Mouse (Mus musculus) inflammation-experienced regulatory T-cells, adult 6 months (primary cell): ENCODE data around the gene Axin1. TPM values are rescaled to one million over a fixed set of nuclear protein-coding genes. Genes with fewer than 3 reads are reported as not detected.
A peak's percentile ranks its signal among the peaks of the same experiment; 100 is the strongest.
"Not testable (repeated sequence)": the region's sequence is repeated elsewhere in the genome, so short reads cannot be mapped to it uniquely, and the experiment has no call there.

ENCODE experiments used
- ATAC-seq: one replicate; pipeline ENCODE4 v1.8.0; 2017
- polyA plus RNA-seq, 3 experiments: library from polyadenylated mRNA; unstranded; fragments of 100-300 nt; shearing (Covaris generic); gene quantifications; one replicate each; pipeline ENCODE4 v1.2.1; 2017

The Axin1 gene
- 10 to 100 TPM; 10.3 to 11.0 (median 10.9) TPM for polyA plus RNA-seq

- ATAC-seq, result peak; percentile 97
Observed at GRCm38 (mm10) chr17:26138239-26138836, at the start of gene Axin1. Gene Axin1 (plus strand): TSS chr17:26138688.

DNA sequence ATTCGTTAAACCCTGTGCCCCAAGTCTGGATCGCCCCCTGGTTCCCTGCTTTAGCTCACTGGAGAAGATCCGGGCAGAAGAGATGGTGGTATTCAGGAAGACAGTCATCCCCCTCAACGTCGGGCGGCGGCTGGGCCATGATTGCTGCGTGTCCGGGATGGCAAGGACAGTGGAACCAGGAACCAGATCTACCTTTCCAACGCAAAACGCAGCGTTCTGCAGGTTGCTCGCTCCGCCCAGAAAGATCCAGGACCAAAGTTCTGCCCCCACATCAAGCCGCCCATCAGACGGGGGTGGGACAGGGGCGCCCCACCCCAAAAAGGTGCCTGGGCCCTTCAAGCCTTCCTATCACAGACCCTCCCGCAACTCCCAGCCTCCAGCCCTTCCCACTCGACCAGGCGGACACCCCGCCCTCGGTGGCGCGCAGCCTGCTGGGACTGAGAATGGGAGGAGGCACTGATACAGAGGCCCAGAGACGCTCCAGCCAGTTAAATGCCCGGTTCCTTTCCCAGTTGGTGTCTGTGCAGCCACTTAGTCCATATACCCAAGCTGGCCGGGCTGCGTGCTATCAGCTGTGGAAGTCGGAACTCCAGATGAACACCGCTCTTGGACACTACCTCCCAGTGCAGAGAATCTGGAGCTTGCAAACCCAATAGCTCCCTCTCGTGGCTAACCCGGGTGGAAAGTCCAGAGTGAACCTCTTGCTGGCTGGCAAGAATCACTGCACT, 48.4 kb upstream of the Axin1 start, which contains the start of gene Decr2:
Decr2 (minus strand) TSS at position 433 of the 728 bp plus-strand sequence.
- peak; percentile 67 for ATAC-seq

GRCm38 (mm10) chr17:26094531-26095110, 43.9 kb upstream of the Axin1 start:
- ATAC-seq, result no peak

GRCm38 (mm10) chr17:26095121-26095740, 43.3 kb upstream of the Axin1 start, which contains the start of gene Nme4:
Gene Nme4 (minus strand): TSS chr17:26095602.
- no peak for ATAC-seq

- no peak for ATAC-seq
Observed at GRCm38 (mm10) chr17:26098461-26098860, 40.0 kb upstream of the Axin1 start.

DNA sequence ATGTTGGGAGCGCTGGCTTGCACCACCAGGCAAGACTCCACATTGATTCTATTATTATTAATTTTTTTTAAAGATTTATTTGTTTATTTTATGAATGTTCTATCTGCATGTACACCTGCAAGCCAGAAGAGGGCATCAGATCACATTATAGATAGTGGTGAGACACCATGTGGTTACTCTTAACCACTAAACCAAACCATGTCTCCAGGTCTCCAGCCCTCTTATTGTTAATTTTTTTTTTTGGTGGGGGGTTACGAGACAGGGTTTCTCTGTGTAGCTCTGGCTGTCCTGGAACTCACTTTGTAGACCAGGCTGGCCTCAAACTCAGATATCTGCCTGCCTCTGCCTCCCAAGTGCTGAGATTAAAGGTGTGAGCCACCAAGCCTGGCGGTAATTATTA, 39.2 kb upstream of the Axin1 start:
- ATAC-seq, result not testable (repeated sequence)

DNA sequence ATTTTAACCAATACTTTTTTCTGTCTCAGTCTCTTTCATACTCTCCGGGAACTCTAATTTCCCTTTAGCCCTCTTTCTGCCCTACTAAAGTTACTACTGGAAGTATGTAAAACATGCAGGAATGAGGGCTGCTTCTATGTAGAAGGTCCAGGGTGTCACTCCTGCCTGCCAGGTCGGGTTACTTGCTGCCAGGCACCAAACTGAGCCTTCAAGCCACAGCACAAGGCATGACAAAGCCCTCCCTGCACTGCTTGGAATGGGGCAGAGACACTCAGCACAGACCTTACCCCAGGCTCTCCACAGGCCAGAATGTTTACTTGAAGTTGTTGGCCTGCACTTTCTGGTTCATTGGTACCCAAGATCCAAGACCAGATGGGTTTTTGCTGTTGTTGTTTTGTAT, 38.3 kb upstream of the Axin1 start:
- no peak for ATAC-seq

- no peak for ATAC-seq
Observed at GRCm38 (mm10) chr17:26101478-26101877, 37.0 kb upstream of the Axin1 start.

DNA sequence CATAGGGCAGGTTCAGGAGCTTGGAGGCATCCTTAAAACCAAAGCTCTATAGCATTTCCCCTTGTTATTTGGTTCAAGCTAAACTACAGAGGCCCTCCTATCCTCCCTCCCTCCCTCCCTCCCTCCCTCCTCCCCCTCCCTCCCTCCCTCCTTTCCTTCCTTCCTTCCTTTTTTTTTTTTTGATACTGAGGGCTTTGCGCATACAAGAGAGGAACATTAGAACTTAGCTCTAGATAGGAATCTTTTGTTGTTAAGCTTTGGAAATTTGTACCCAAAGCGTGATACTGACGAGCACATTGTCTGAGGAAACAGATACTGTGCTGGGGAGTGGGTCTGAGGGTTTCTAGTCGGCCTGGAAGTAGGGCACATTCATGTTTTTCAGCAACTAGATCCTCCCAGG, 32.9 kb upstream of the Axin1 start:
- ATAC-seq, result no peak

GRCm38 (mm10) chr17:26110156-26110555, 28.3 kb upstream of the Axin1 start:
- no peak for ATAC-seq

DNA sequence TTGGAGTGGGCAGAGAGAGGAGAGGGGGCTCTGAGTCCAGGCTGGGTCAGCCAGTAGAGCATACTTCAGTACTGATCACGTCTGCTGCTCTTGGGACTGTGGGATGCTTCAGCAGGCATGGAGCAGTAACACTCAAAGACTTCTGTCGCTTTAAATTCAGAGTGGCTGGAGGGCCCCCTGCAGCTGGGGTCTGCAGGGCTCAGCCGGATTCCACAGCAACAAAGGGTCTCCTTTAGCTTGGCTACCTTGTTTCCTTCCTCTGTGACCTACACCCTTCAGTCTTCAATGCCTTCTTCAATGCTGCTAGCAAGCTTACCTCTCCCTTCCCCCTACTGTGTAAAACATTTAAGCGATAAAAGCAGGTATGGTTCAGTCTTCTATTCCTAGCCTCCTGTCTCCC, 27.5 kb upstream of the Axin1 start:
- ATAC-seq, result no peak

- ATAC-seq, result no peak
Observed at GRCm38 (mm10) chr17:26111722-26112121, 26.8 kb upstream of the Axin1 start.

GRCm38 (mm10) chr17:26112751-26113150, 25.7 kb upstream of the Axin1 start:
- peak; percentile 26 for ATAC-seq

GRCm38 (mm10) chr17:26113181-26113948, 25.1 kb upstream of the Axin1 start, which contains the start of gene Tmem8:
Gene Tmem8 (plus strand): TSS chr17:26113299.
- peak; percentile 85 for ATAC-seq

- ATAC-seq, result no peak
Observed at GRCm38 (mm10) chr17:26114061-26114460, 24.4 kb upstream of the Axin1 start.

GRCm38 (mm10) chr17:26114461-26114860, 24.0 kb upstream of the Axin1 start:
- ATAC-seq, result not testable (repeated sequence)

DNA sequence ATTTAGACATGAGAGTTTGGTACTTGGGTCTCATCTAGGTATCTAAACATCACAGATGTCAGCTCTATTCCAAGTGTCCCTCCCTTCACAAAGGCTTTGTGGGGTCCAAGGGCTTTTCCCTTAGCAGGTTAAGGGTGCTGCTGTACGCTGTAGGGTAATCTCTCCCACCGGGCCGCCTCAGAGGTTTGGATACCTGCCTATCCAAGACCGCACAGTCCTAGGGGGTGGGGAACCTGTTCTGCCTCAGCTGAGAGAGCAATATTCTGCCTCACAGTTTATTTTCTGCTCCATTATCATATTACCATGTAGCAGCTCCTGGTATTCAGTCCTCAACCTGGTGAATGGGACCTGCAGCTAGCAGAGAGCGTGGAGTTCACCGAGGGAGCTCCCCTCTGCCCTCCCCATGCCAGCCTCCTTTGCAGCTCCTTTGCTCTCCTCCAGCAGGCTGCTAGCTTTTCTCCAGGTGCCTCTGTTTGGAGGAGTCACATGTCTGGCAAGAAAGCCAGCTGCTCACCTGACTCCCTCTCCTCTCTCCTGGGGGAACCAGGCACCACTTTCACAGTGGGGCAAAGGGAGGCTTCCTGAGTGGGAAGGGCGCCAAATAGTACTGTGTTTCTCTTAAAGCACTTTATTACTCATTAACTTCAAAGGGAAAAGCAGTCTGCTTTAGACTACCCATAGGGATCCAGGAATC, 23.1 kb upstream of the Axin1 start:
- no peak for ATAC-seq

GRCm38 (mm10) chr17:26115956-26116487, 22.5 kb upstream of the Axin1 start:
- ATAC-seq, result no peak

- no peak for ATAC-seq
Observed at GRCm38 (mm10) chr17:26116503-26117258, 21.8 kb upstream of the Axin1 start.
